Mouse (Mus musculus) fibroblast of lung, adult 2 months (primary cell): Measurements from ENCODE around the gene Olfr291.

Experiments used
- DNase-seq: peaks from one replicate; pipeline ENCODE4 v3.0.0-alpha.2; 2011; ENCODE audit warnings: low read depth

The Olfr291 gene

DNA sequence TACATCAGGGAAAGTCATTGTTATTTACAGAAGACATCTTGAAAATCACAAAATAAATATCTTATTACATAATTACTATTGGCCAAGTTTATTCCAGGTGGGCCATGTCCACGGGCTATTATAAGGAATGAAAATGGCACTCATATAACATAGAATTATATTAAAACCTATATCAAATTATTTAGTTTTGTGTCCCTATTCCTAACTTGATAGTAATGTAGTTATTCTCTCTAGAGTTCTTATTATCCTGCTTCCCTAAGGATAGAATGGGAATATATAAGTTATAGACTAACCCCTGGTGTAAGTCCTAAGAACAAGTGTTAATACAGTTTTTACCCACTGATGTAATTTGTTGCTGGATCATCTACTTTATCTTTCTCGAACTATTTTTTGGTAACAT lies at the start of gene Olfr291:
Olfr291 (plus strand) TSS at position 301 of the 400 bp plus-strand sequence.
- no peak for DNase-seq

DNA sequence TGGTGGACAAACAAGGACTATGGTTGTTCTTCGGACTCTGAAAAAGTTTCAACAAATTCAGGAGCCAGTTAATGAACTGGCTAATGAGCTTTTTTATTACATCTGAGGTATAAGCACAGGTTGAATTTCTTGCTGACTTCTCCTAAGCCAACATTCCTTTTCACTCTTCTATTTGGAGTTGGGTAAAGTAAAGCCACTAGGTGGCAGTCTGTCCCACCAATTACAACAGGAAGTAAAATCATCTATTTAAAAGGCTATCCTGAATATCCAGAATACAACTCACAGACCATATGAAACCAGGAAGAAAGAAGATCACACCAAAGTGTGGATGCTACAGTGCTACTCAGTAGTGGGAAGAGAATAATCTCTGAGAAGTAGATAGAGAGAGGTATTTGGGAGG lies 48.1 kb upstream of the Olfr291 start:
- peak; percentile 8 for DNase-seq

DNA sequence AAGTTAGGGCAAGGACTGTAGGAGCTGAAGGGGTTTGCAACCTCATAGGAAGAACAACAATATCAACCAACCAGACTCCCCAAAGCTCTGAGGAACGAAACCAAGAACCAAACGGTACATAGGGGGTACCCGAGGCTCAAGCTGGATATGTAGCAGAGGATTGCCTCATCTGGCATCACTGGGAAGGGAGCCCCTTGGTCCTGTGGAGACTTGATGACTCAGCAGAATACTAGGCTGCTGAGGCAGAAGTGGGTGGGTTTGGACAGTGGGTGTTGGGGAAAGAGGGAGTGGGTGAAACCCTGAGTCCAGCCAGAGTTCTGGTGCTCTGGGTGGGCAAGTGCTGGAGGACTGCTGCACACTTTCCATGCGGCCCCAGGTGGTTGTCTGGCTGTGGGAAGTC lies 47.2 kb upstream of the Olfr291 start:
- no peak for DNase-seq

DNA sequence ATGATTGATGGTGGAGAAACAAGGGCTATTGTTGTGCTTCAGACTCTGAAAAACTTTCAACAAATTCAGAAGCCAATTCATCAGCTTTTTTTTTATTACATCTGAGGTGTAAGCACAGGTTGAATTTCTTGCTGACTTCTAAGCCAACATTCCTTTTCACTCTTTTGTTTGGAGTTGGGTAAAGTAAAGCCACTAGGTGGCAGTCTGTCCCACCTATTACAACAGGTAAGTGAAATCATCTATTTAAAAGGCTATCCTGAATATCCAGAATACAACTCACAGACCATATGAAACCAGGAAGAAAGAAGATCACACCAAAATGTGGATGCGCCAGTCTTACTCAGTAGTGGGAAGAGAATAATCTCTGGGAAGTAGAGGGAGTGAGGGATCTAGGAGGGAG lies 31.2 kb downstream of the Olfr291 start:
- DNase-seq = no peak
